Mouse (Mus musculus): ENCODE measurements around the gene Olfr665.
"Not testable (repeated sequence)": the region's sequence is repeated elsewhere in the genome, so short reads cannot be mapped to it uniquely, and the experiment has no call there.

Gene Olfr665

GRCm38 (mm10) chr7:104877731-104878130 is at the start of gene Olfr665:
TSS of gene Olfr665 (plus strand) at chr7:104878031.
- no peak for DNase-seq (ENCODE audit: low read depth, low spot score)

- no peak for DNase-seq (ENCODE audit: low read depth, low spot score)
These were observed 35.3 kb upstream of the Olfr665 start, which contains the start of gene Usp17lb for GRCm38 (mm10) chr7:104842503-104842902. TSS of gene Usp17lb (minus strand) at chr7:104842603.

GRCm38 (mm10) chr7:104843731-104844287 is 34.0 kb upstream of the Olfr665 start:
- no peak for DNase-seq (ENCODE audit: low read depth, low spot score)

GRCm38 (mm10) chr7:104851546-104851945 is 26.3 kb upstream of the Olfr665 start:
- DNase-seq (ENCODE audit: low read depth, low spot score): not testable (repeated sequence)

DNA sequence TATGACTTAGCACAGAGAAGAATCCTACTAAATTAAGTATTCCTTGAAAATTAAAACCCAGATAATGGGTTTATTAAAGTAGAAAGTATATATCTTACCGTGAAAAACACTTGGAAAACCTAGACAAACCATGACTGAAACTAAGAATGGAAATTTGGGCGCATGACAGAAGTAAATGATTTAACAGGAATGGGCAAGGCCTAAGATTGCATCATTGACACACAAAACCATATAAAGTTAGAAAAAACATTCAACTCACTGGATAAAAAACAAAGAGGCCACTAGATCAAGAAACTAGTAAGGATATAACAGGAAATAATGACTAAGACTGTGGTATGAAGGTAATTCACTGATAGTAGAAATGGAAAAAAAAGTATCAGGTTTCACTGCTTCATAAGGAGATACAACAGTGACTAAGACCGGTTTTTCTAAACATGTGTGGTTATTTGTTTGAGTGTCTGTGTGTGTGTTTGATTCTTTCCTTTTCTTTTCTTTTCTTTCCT is 22.5 kb upstream of the Olfr665 start:
- no peak for DNase-seq (ENCODE audit: low read depth, low spot score)

DNA sequence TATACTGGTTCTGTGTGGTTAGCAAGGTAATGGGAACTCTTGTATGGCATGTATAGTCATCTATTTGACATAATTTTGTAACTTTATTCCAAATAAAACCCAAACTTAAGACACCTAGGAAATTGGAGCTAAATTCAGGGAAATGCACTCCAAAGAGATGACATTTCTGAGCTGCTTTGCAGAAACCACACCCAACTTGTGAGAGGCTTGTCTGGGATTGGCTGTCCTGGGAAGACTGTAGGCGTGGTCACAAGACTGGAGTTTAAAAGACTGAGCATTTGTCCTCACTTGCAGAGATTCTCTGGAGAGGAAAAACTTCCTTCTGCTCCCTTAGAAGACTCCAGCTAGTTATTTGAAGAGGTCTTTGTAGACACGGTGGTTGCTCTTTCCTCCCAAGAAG is 21.1 kb upstream of the Olfr665 start, which contains the start of gene Usp17la:
TSS of gene Usp17la (plus strand) at position 301 of the 400 bp plus-strand sequence.
- DNase-seq (ENCODE audit: low read depth, low spot score): not testable (repeated sequence)

GRCm38 (mm10) chr7:104857683-104858082 is 20.1 kb upstream of the Olfr665 start:
- DNase-seq (ENCODE audit: low read depth, low spot score): no peak

DNA sequence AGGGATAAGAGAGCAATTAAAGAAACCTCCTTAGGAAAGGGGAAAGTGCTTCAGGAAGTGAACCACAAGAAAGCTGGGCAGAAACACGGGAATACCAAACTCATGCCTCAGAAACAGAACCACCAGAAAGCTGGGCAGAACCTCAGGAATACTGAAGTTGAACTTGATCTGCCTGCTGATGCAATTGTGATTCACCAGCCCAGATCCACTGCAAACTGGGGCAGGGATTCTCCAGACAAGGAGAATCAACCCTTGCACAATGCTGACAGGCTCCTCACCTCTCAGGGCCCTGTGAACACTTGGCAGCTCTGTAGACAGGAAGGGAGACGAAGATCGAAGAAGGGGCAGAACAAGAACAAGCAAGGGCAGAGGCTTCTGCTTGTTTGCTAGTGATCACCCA is 16.4 kb upstream of the Olfr665 start:
- no peak for DNase-seq (ENCODE audit: low read depth, low spot score)

GRCm38 (mm10) chr7:104895852-104896251 is 18.0 kb downstream of the Olfr665 start, which contains the start of gene Olfr666:
TSS of gene Olfr666 (minus strand) at chr7:104895952.
- DNase-seq (ENCODE audit: low read depth, low spot score): no peak

DNA sequence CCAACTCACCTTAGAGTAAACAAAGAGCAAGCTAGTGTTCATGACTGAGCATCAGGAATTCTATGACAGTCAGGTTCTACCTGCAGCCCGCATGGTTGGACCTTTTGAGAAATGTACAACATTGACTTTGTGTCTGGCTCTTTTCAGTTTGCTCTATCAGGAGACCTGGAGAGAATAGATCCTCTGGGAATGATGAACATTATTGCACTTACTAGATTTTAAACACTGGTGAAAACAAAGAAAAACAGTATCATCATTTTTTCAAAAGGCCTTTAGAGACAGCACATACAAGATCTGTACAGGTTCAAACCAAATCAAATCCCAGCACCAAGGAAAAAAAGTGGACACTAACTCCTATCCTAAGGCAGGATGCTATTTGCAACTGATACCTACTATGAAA is 43.6 kb downstream of the Olfr665 start, which contains the start of gene Olfr667:
TSS of gene Olfr667 (minus strand) at position 101 of the 400 bp plus-strand sequence.
- no peak for DNase-seq (ENCODE audit: low read depth, low spot score)

GRCm38 (mm10) chr7:104927957-104928356 is 50.1 kb downstream of the Olfr665 start, which contains the start of gene Olfr668:
TSS of gene Olfr668 (minus strand) at chr7:104928057.
- DNase-seq (ENCODE audit: low read depth, low spot score): no peak

Measured in skeletal muscle tissue, adult 2 months (tissue).